Comparison of ENCODE assay signal across 25 mouse cellular contexts in the genomic region with DNA sequence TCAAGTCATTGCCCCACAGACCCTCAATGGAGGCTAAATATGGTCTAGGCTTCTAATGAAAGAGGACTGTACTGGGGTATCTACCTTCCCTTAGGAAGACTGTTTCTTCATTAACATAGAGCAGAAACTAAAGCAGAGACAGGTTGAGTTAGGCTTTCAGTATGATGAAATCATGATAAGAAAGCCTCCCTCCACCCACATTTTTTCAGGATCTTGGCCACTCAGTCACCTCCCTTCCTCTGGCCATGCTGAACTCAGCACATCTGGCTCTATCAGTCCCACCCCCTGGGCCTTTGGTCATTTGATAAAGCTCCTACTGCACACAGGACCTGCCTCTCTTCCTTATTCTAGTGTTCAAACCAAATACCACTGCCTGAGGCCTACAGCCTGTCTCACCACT. TPM values are rescaled to one million over a fixed set of nuclear protein-coding genes. Genes with fewer than 3 reads are reported as not detected.
"Had no signal": no experiment of that assay in that cellular context is flagged by ENCODE, and none has a peak within 500 bp of the region (broad histone marks: within the 10 kb centered on the region; RNA-seq: fewer than 3 reads in every experiment).

TSS of gene Cd5l (plus strand) at position 301 of the 400 bp plus-strand sequence.

- H3K9ac ChIP-seq: limb, embryonic 12.5 days; limb, embryonic 15.5 days; lung, embryonic 14.5 days had no signal

- H3K4me1 ChIP-seq: limb, embryonic 12.5 days; limb, embryonic 15.5 days had no signal

- H3K9me3 ChIP-seq: limb, embryonic 12.5 days; limb, embryonic 15.5 days had no signal

- H3K4me2 ChIP-seq: limb, embryonic 12.5 days; limb, embryonic 15.5 days; lung, embryonic 14.5 days; midbrain, embryonic 11.5 days had no signal

- H3K27me3 ChIP-seq: limb, embryonic 12.5 days; limb, embryonic 15.5 days had no signal

- DNase-seq: kidney, adult 2 months; kidney, postnatal 25 days; layer of hippocampus, postnatal 36 days; left cerebral cortex, postnatal 4 days; lung, embryonic 14.5 days; midbrain, embryonic 14.5 days; right cerebral cortex, adult 18-20 months; right cerebral cortex, postnatal 14 days; right cerebral cortex, postnatal 4 days; thymus, adult 18-20 months; thymus, postnatal 36 days had no signal

- H3K4me3 ChIP-seq: limb, embryonic 12.5 days; limb, embryonic 15.5 days had no signal

- ATAC-seq: intestine, postnatal 0 days; lung, postnatal 0 days had no signal

- H3K36me3 ChIP-seq: limb, embryonic 12.5 days; limb, embryonic 15.5 days had no signal

- H3K27ac ChIP-seq: kidney, postnatal 0 days; limb, embryonic 12.5 days; limb, embryonic 15.5 days had no signal

RNA-seq across cellular contexts. Expression of gene Cd5l, which starts in this region (rescaled TPM):
- total RNA-seq: layer of hippocampus, postnatal 10 days; layer of hippocampus, postnatal 36 days; left cerebral cortex, adult 8-10 months; left cerebral cortex, postnatal 14 days; left cerebral cortex, postnatal 4 days; megakaryocyte-erythroid progenitor cell, adult 5-6 weeks; midbrain, postnatal 0 days had no signal
- polyA plus RNA-seq: intestine, postnatal 0 days; kidney, embryonic 14.5 days; limb, embryonic 12.5 days; midbrain, embryonic 14.5 days; midbrain, postnatal 0 days; neural tube, embryonic 11.5 days; neural tube, embryonic 14.5 days had no signal
